Mouse (Mus musculus) urinary bladder, postnatal 0 days (tissue): ENCODE measurements around the gene Gcnt4. TPM values are rescaled to one million over a fixed set of nuclear protein-coding genes. Genes with fewer than 3 reads are reported as not detected.

ENCODE experiments used
- polyA plus RNA-seq: library from polyadenylated mRNA; unstranded; fragments of >200 nt; fragmentation: Nextera tagmentation; extraction: Ambion mirVana; gene quantifications from 2 replicates; pipeline ENCODE4 v1.2.1, GENCODE M21; 2015

The Gcnt4 gene
- 0.64 and 0.82 TPM in 2 replicates for polyA plus RNA-seq

GRCm38 (mm10) chr13:96923999-96924961, at the start of gene Gcnt4:
TSS of gene Gcnt4 (plus strand) at chr13:96924689.

Other genes starting within 250 kb of the Gcnt4 start
- gene Ankrd31, start 176.4 kb upstream of the Gcnt4 start, polyA plus RNA-seq = not detected in 2 replicates
- gene 1700029F12Rik, start 109.7 kb downstream of the Gcnt4 start, polyA plus RNA-seq = not detected in 2 replicates
- 0.85 and 0.92 TPM in 2 replicates for gene Fam169a, start 142.6 kb downstream of the Gcnt4 start, polyA plus RNA-seq
- gene Gm6169, start 174.5 kb downstream of the Gcnt4 start, polyA plus RNA-seq = 7.3 and 8.4 TPM in 2 replicates
- gene Gfm2, start 213.2 kb downstream of the Gcnt4 start, polyA plus RNA-seq = 11.5 and 12.1 TPM in 2 replicates
- gene Nsa2, start 213.2 kb downstream of the Gcnt4 start, polyA plus RNA-seq = 57.4 and 63.9 TPM in 2 replicates